Mouse (Mus musculus) brain, embryonic 14.5 days (tissue): Measurements from ENCODE around the gene Vac14.

Experiments
- CTCF ChIP-seq: fragments of 200-500 bp; IDR thresholded peaks from 2 replicates; pipeline ENCODE4 v1.5.1; 2012; ENCODE audit warnings: inconsistent platforms, mild to moderate bottlenecking, moderate library complexity, borderline replicate concordance; ENCODE audit not compliant: insufficient read depth, insufficient read length; ENCODE audit errors: extremely low read depth
- POLR2A ChIP-seq: fragments of 200-500 bp; IDR thresholded peaks from 2 replicates; pipeline ENCODE4 v1.6.1; 2012; ENCODE audit warnings: mild to moderate bottlenecking, inconsistent platforms, borderline replicate concordance; ENCODE audit not compliant: poor library complexity, insufficient read depth, insufficient read length, severe bottlenecking; ENCODE audit errors: extremely low read depth

- TF ChIP-seq CTCF (no peak), POLR2A (no peak)
Observed at GRCm38 (mm10) chr8:110677174-110677660, 58.8 kb downstream of the Vac14 start.
